Comparison of ENCODE assay signal across 8 mouse cellular contexts in genomic region chr16:16921021-16921435, GRCm38 (mm10). TPM values are rescaled to one million over a fixed set of nuclear protein-coding genes. Genes with fewer than 3 reads are reported as not detected.
A peak's percentile ranks its signal among the peaks of the same experiment; 100 is the strongest.
DNase-seq lines count a peak whose midpoint lies in the region; ATAC-seq and TF ChIP-seq lines count a peak whose summit lies in the region.

No protein-coding gene starts in this region.

- H3K4me1 ChIP-seq in heart, embryonic 12.5 days (replicated peaks) = no peaks in the 10 kb centered on the region
- no peaks in the 10 kb centered on the region for H3K4me1 ChIP-seq in heart, embryonic 11.5 days (ENCODE audit: control insufficient read depth, insufficient read depth, low read length)
- no peaks in the 10 kb centered on the region for H3K4me1 ChIP-seq in liver, embryonic 16.5 days (ENCODE audit: control insufficient read depth, low read depth, low read length)
- H3K4me1 ChIP-seq in hindbrain, embryonic 14.5 days (replicated peaks; ENCODE audit: control insufficient read depth, insufficient read depth, low read length) = no peaks in the 10 kb centered on the region

- H3K4me3 ChIP-seq in heart, embryonic 12.5 days = no peak overlapping the region
- no peak overlapping the region for H3K4me3 ChIP-seq in heart, embryonic 11.5 days (ENCODE audit: low read depth, low read length)
- H3K4me3 ChIP-seq in gastrocnemius, adult 2 months = no peak overlapping the region
- no peak overlapping the region for H3K4me3 ChIP-seq in liver, embryonic 16.5 days (ENCODE audit: low read depth, low read length)
- H3K4me3 ChIP-seq in hindbrain, embryonic 14.5 days (replicated peaks; ENCODE audit: low read length) = no peak overlapping the region

- WGBS in heart, embryonic 12.5 days = 75% methylated on average over 3 of the region's 3 CpGs
- WGBS in heart, embryonic 11.5 days (ENCODE audit: insufficient replicate concordance) = 60% methylated on average over 3 of the region's 3 CpGs
- WGBS in liver, embryonic 16.5 days (ENCODE audit: insufficient replicate concordance) = 32% methylated on average over 3 of the region's 3 CpGs
- 73% methylated on average over 3 of the region's 3 CpGs for WGBS in hindbrain, embryonic 14.5 days

- TF ChIP-seq CTCF in gastrocnemius, adult 2 months (IDR thresholded peaks at IDR 0.05) = peak; percentile 59

- H3K27me3 ChIP-seq in heart, embryonic 12.5 days (replicated peaks) = no peaks in the 10 kb centered on the region
- H3K27me3 ChIP-seq in heart, embryonic 11.5 days (ENCODE audit: control insufficient read depth, insufficient read depth, low read length) = no peaks in the 10 kb centered on the region
- H3K27me3 ChIP-seq in liver, embryonic 16.5 days (ENCODE audit: control insufficient read depth, insufficient read depth, low read depth, low read length) = no peaks in the 10 kb centered on the region
- no peaks in the 10 kb centered on the region for H3K27me3 ChIP-seq in hindbrain, embryonic 14.5 days (ENCODE audit: control insufficient read depth, insufficient read depth, low read length)

- intact Hi-C loops in gastrocnemius, adult 2 months (cut with DNase I) = loop anchor here (10.0 kb wide), 1 partner anchor 144 kb away; the partner anchor contains the start of gene Ypel1

- no peak overlapping the region for H3K27ac ChIP-seq in heart, embryonic 12.5 days (ENCODE audit: poor library complexity, severe bottlenecking)
- no peak overlapping the region for H3K27ac ChIP-seq in heart, embryonic 11.5 days (ENCODE audit: low read depth, low read length)
- no peak overlapping the region for H3K27ac ChIP-seq in gastrocnemius, adult 2 months
- no peak overlapping the region for H3K27ac ChIP-seq in liver, embryonic 16.5 days (ENCODE audit: low read length)
- H3K27ac ChIP-seq in hindbrain, embryonic 14.5 days = no peak overlapping the region

- no peak overlapping the region for H3K4me2 ChIP-seq in heart, embryonic 12.5 days
- H3K4me2 ChIP-seq in heart, embryonic 11.5 days = no peak overlapping the region
- no peak overlapping the region for H3K4me2 ChIP-seq in liver, embryonic 16.5 days (ENCODE audit: low read depth, low read length)
- H3K4me2 ChIP-seq in hindbrain, embryonic 14.5 days (replicated peaks) = no peak overlapping the region

- H3K9ac ChIP-seq in heart, embryonic 12.5 days = no peak overlapping the region
- H3K9ac ChIP-seq in heart, embryonic 11.5 days (ENCODE audit: low read depth, low read length) = no peak overlapping the region
- H3K9ac ChIP-seq in liver, embryonic 16.5 days (ENCODE audit: low read depth, low read length) = no peak overlapping the region
- no peak overlapping the region for H3K9ac ChIP-seq in hindbrain, embryonic 14.5 days

- H3K36me3 ChIP-seq in heart, embryonic 12.5 days = peaks cover 78% of the 10 kb centered on the region
- peaks cover 26% of the 10 kb centered on the region for H3K36me3 ChIP-seq in heart, embryonic 11.5 days (ENCODE audit: control insufficient read depth, insufficient read depth, low read length)
- H3K36me3 ChIP-seq in liver, embryonic 16.5 days (ENCODE audit: control insufficient read depth, insufficient read depth) = no peaks in the 10 kb centered on the region; the same call in 1 of the 2 replicates
- peaks cover 97% of the 10 kb centered on the region for H3K36me3 ChIP-seq in hindbrain, embryonic 14.5 days (replicated peaks; ENCODE audit: control insufficient read depth, insufficient read depth)

- peak; percentile 72 for DNase-seq in 416B (ENCODE audit: low read depth)
- peak; percentile 67 for DNase-seq in adrenal gland, postnatal 10 days
- peak; percentile 60 for DNase-seq in gastrocnemius, adult 2 months
- no peak for DNase-seq in spleen, postnatal 14 days (ENCODE audit: low spot score in 2 of 2)
- DNase-seq in hindbrain, embryonic 14.5 days (ENCODE audit: low spot score) = no peak

- no peaks in the 10 kb centered on the region for H3K9me3 ChIP-seq in heart, embryonic 12.5 days (replicated peaks)
- H3K9me3 ChIP-seq in heart, embryonic 11.5 days (replicated peaks; ENCODE audit: control insufficient read depth, low read length) = no peaks in the 10 kb centered on the region
- no peaks in the 10 kb centered on the region for H3K9me3 ChIP-seq in liver, embryonic 16.5 days (replicated peaks; ENCODE audit: control insufficient read depth, low read length)
- no peaks in the 10 kb centered on the region for H3K9me3 ChIP-seq in hindbrain, embryonic 14.5 days (ENCODE audit: control insufficient read depth, low read length)

- ATAC-seq in heart, embryonic 12.5 days (ENCODE audit: insufficient number of reproducible peaks, low FRiP score) = 0 out of 2 replicates have a peak, but pooled peaks have one; percentile 38
- no peak for ATAC-seq in heart, embryonic 11.5 days (replicated peaks; ENCODE audit: insufficient number of reproducible peaks, low FRiP score, low TSS enrichment)
- 0 out of 2 replicates have a peak, but pooled peaks have one; percentile 19 for ATAC-seq in liver, embryonic 16.5 days (ENCODE audit: low read depth)
- no peak for ATAC-seq in hindbrain, embryonic 14.5 days (ENCODE audit: low FRiP score)

RNA-seq across cellular contexts. Expression of gene Ppm1f, which starts 24.8 kb away (rescaled TPM):
- polyA plus RNA-seq in heart, embryonic 12.5 days (2016; fragmentation: Nextera tagmentation; extraction: Ambion mirVana) = 36.1 and 37.6 TPM in 2 replicates
- 14.6 and 25.5 TPM in 2 replicates for polyA plus RNA-seq in heart, embryonic 11.5 days (2014; fragmentation: Nextera tagmentation; extraction: Ambion mirVana)
- total RNA-seq in adrenal gland, postnatal 10 days (2021) = 10 to 100 TPM; 39.3 to 40.3 TPM
- total RNA-seq in gastrocnemius, adult 2 months (2021) = 10 to 100 TPM in 1 of 2 experiments, 1 to 10 TPM in 1; 8.6 to 15.3 TPM
- polyA plus RNA-seq in liver, embryonic 16.5 days (2015; fragmentation: Nextera tagmentation; extraction: Ambion mirVana) = 7.5 and 8.1 TPM in 2 replicates
- polyA plus RNA-seq in hindbrain, embryonic 14.5 days (2014; fragmentation: Nextera tagmentation; extraction: Ambion mirVana) = 20.3 and 22.1 TPM in 2 replicates

RNA-seq across cellular contexts. Expression of gene Vpreb1, which starts 50.4 kb away (rescaled TPM):
- 0.70 and 1.1 TPM in 2 replicates for polyA plus RNA-seq in heart, embryonic 12.5 days (2016; fragmentation: Nextera tagmentation; extraction: Ambion mirVana)
- 1.4 and 1.6 TPM in 2 replicates for polyA plus RNA-seq in heart, embryonic 11.5 days (2014; fragmentation: Nextera tagmentation; extraction: Ambion mirVana)
- total RNA-seq in adrenal gland, postnatal 10 days (2021) = 1 to 10 TPM in 1 of 2 experiments, under 1 TPM in 1; 0.55 to 1.2 TPM
- under 1 TPM in 1 of 2 experiments, not detected in 1; 0.42 TPM for total RNA-seq in gastrocnemius, adult 2 months (2021)
- 12.4 and 15.4 TPM in 2 replicates for polyA plus RNA-seq in liver, embryonic 16.5 days (2015; fragmentation: Nextera tagmentation; extraction: Ambion mirVana)
- 0.80 TPM in 1 of 2 replicates, not detected in the other for polyA plus RNA-seq in hindbrain, embryonic 14.5 days (2014; fragmentation: Nextera tagmentation; extraction: Ambion mirVana)

RNA-seq across cellular contexts. Expression of gene Top3b, which starts 50.5 kb away (rescaled TPM):
- 44.3 and 49.4 TPM in 2 replicates for polyA plus RNA-seq in heart, embryonic 12.5 days (2016; fragmentation: Nextera tagmentation; extraction: Ambion mirVana)
- 36.7 and 45.0 TPM in 2 replicates for polyA plus RNA-seq in heart, embryonic 11.5 days (2014; fragmentation: Nextera tagmentation; extraction: Ambion mirVana)
- 10 to 100 TPM; 58.1 to 69.8 TPM for total RNA-seq in adrenal gland, postnatal 10 days (2021)
- 10 to 100 TPM; 19.9 to 22.5 TPM for total RNA-seq in gastrocnemius, adult 2 months (2021)
- polyA plus RNA-seq in liver, embryonic 16.5 days (2015; fragmentation: Nextera tagmentation; extraction: Ambion mirVana) = 19.3 and 22.6 TPM in 2 replicates
- 63.5 and 77.7 TPM in 2 replicates for polyA plus RNA-seq in hindbrain, embryonic 14.5 days (2014; fragmentation: Nextera tagmentation; extraction: Ambion mirVana)

RNA-seq across cellular contexts. Expression of gene Igll1, which starts 57.2 kb away (rescaled TPM):
- polyA plus RNA-seq in heart, embryonic 12.5 days (2016; fragmentation: Nextera tagmentation; extraction: Ambion mirVana) = 0.15 TPM in 1 of 2 replicates, not detected in the other
- not detected in 2 replicates for polyA plus RNA-seq in heart, embryonic 11.5 days (2014; fragmentation: Nextera tagmentation; extraction: Ambion mirVana)
- total RNA-seq in adrenal gland, postnatal 10 days (2021) = 1 to 10 TPM in 1 of 2 experiments, under 1 TPM in 1; 0.61 to 1.3 TPM
- total RNA-seq in gastrocnemius, adult 2 months (2021) = not detected
- polyA plus RNA-seq in liver, embryonic 16.5 days (2015; fragmentation: Nextera tagmentation; extraction: Ambion mirVana) = 17.5 and 20.5 TPM in 2 replicates
- not detected in 2 replicates for polyA plus RNA-seq in hindbrain, embryonic 14.5 days (2014; fragmentation: Nextera tagmentation; extraction: Ambion mirVana)

Comparison
In these comparisons a context has a peak if more than half of its experiments do, and no peak if none do; other contexts are left out.
1. ATAC-seq: peak in heart, embryonic 12.5 days (single experiment) and liver, embryonic 16.5 days (single experiment); none in heart, embryonic 11.5 days (single experiment) and hindbrain, embryonic 14.5 days (single experiment).
2. DNase-seq: peak in 416B (single experiment), adrenal gland, postnatal 10 days (single experiment) and gastrocnemius, adult 2 months (single experiment); none in spleen, postnatal 14 days (0 of 2) and hindbrain, embryonic 14.5 days (single experiment).